Mouse (Mus musculus) thymus, adult 2 months (tissue): ENCODE measurements around the gene Morc2b. TPM values are rescaled to one million over a fixed set of nuclear protein-coding genes. Genes with fewer than 3 reads are reported as not detected.

Experiments
- DNase-seq: peaks from one replicate; pipeline ENCODE4 v3.0.0; 2021
- H3K27ac ChIP-seq: fragments of 200-500 bp; 2 replicates; pipeline ENCODE4 v1.5.1; 2012; ENCODE audit warnings: low read length, control low read depth; ENCODE audit not compliant: control insufficient read depth, insufficient read depth
- H3K27me3 ChIP-seq: fragments of 200-500 bp; 2 replicates; pipeline ENCODE4 v1.6.1; 2012; ENCODE audit warnings: mild to moderate bottlenecking, low read length, moderate library complexity, mixed read lengths; ENCODE audit not compliant: control insufficient read depth, insufficient read depth
- H3K36me3 ChIP-seq: fragments of 200-500 bp; 2 replicates; pipeline ENCODE4 v1.6.1; 2012; ENCODE audit warnings: mild to moderate bottlenecking, low read length, moderate library complexity; ENCODE audit not compliant: control insufficient read depth, insufficient read depth
- H3K4me1 ChIP-seq: fragments of 200-500 bp; replicated peaks from 2 replicates; pipeline ENCODE4 v1.6.1; 2012; ENCODE audit warnings: low read length; ENCODE audit not compliant: control insufficient read depth, insufficient read depth
- H3K4me3 ChIP-seq: fragments of 200-500 bp; 2 replicates; pipeline ENCODE4 v1.5.1; 2012; ENCODE audit warnings: mild to moderate bottlenecking, low read length, control low read depth, moderate library complexity; ENCODE audit not compliant: control insufficient read depth, insufficient read depth
- CTCF ChIP-seq: fragments of 200-500 bp; IDR thresholded peaks from 2 replicates; pipeline ENCODE4 v1.5.1; 2012; ENCODE audit warnings: mild to moderate bottlenecking, control low read depth, low read length, moderate library complexity, borderline replicate concordance; ENCODE audit not compliant: control insufficient read depth, poor library complexity, insufficient read depth; ENCODE audit errors: extremely low read depth
- POLR2A ChIP-seq: fragments of 200-500 bp; IDR thresholded peaks from 2 replicates; pipeline ENCODE4 v1.6.1; 2012; ENCODE audit warnings: mild to moderate bottlenecking, low read length, control low read depth, moderate library complexity; ENCODE audit not compliant: control insufficient read depth, poor library complexity, insufficient read depth; ENCODE audit errors: extremely low read depth
- WGBS: fragments of 180-500 bp; shearing (Covaris S2); methylation state at CpG from one replicate; pipeline ENCODE4 v1.1.7; 2018; 5-methylcytosine and 5-hydroxymethylcytosine counted together
- polyA plus RNA-seq: library from polyadenylated mRNA; depleted of rRNA; stranded (reverse); fragments of >200 nt; gene quantifications from 2 replicates; pipeline ENCODE4 v1.2.3, GENCODE M21; 2012; rRNA removed

Morc2b gene
- polyA plus RNA-seq, 1 experiment, result not detected

DNA sequence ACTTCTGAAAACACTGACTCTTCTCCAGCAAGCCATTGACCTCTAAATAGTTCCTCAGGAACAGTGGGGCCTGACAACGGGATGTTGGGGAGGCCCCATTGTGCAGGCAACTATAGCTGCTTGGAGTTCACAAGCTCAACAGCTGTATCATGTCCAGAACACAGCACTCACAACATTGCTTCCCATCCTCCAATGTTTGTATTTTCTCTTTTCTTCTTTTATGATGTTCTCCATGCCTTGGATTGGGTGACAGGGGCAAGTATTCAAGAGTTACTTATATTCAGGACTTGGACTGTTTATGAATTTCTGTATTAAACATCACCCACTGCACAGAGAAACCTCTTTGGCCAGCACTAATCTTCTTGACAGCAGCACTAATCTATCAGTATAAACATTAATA lies 47.9 kb downstream of the Morc2b start:
- no peak for DNase-seq
- H3K4me3 ChIP-seq, result no peak overlapping the region

DNA sequence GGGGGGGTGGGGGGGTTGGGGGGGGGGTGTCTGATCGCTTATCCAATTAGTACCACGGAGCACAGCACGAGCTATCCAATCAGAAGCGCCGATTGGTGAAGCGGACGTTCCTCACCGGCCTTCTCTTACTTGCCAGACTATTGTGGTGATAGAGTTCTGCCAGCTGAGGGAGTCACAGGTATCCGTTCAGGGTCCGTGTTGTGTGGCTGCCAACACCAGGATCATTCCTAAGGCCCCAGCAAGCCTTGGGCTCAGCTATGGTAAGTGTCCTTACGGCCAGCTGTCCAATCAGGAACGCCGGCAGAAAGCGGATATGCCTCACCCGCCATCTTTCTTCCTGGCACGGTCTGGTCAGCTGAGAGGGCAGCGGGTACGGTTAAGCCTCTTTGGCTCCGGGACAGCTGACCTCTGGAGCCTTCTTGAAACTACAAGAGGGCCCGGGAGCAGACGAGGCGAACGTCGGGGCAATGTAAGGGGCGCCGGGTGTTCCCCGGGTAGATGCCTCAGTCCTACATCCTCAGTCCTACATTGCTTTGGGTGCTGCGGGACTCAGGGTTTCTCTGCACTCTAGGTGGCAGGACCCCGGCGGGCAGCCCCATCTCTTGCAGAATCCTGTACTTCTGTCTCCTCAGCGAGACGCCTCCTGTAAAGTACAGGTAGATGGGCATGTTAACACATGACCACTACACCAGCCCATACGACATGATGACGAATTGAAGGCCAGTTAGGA lies 50.1 kb downstream of the Morc2b start, which contains the start of gene Zfp563:
Zfp563 (plus strand) TSS at position 91 of the 730 bp plus-strand sequence.
- DNase-seq, result peak; percentile 88
- no peaks in the 10 kb centered on the region for H3K27me3 ChIP-seq
- 7% methylated on average over 34 of the region's 34 CpGs for WGBS
- H3K36me3 ChIP-seq, result no peaks in the 10 kb centered on the region
- TF ChIP-seq POLR2A (no peak), CTCF (no peak)
- peak within 1 kb of the TSS; percentile 80 for H3K27ac ChIP-seq
- H3K4me3 ChIP-seq, result peak within 1 kb of the TSS; percentile 72
- H3K4me1 ChIP-seq, result peaks cover 5% of the 10 kb centered on the region; the same call in 1 of the 2 replicates

More for the DNA sequence above, 47.9 kb downstream of the Morc2b start:
- Histone ChIP-seq H3K36me3 (no peaks in the 10 kb centered on the region), H3K27ac (no peak overlapping the region), H3K27me3 (no peaks in the 10 kb centered on the region), H3K4me1 (peaks cover 5% of the 10 kb centered on the region; the same call in 1 of the 2 replicates)
- WGBS, result 97% methylated on average over 1 of the region's 1 CpGs
- TF ChIP-seq CTCF (no peak), POLR2A (no peak)

- no peaks in the 10 kb centered on the region for H3K36me3 ChIP-seq
- TF ChIP-seq CTCF (no peak), POLR2A (no peak)
- H3K4me1 ChIP-seq, result peaks cover 5% of the 10 kb centered on the region
- no peaks in the 10 kb centered on the region for H3K27me3 ChIP-seq
- WGBS, result 83% methylated on average over 1 of the region's 1 CpGs
- DNase-seq, result no peak
- H3K4me3 ChIP-seq, result no peak within 1 kb of the TSS
- H3K27ac ChIP-seq, result no peak within 1 kb of the TSS
Observed at GRCm38 (mm10) chr17:33067958-33068357, 71.5 kb downstream of the Morc2b start, which contains the start of gene 4921501E09Rik. Gene 4921501E09Rik (minus strand): TSS chr17:33068058.

Other genes with a start within 250 kb of the Morc2b start
- gene Zfp870, start 248.0 kb downstream of the Morc2b start, polyA plus RNA-seq, result 0.34 and 0.37 TPM in 2 replicates
- 0.23 and 1.6 TPM in 2 replicates for gene Cyp4f14, start 222.3 kb downstream of the Morc2b start, polyA plus RNA-seq
- gene Cyp4f13, start 192.3 kb downstream of the Morc2b start, polyA plus RNA-seq, result 38.7 and 39.0 TPM in 2 replicates
- 2.0 TPM in 2 replicates for gene Zfp472, start 173.9 kb downstream of the Morc2b start, polyA plus RNA-seq
- 4.9 and 6.4 TPM in 2 replicates for gene Zfp952, start 146.6 kb downstream of the Morc2b start, polyA plus RNA-seq
- 1.1 and 1.2 TPM in 2 replicates for gene Zfp763, start 106.3 kb downstream of the Morc2b start, polyA plus RNA-seq
- gene 4921501E09Rik, start 71.6 kb downstream of the Morc2b start, polyA plus RNA-seq, result not detected in 2 replicates
- 2.1 and 2.4 TPM in 2 replicates for gene Zfp563, start 50.4 kb downstream of the Morc2b start, polyA plus RNA-seq
- not detected in 2 replicates for gene Olfr55, start 28.8 kb upstream of the Morc2b start, polyA plus RNA-seq
- not detected in 2 replicates for gene Olfr239, start 51.6 kb upstream of the Morc2b start, polyA plus RNA-seq
- not detected in 2 replicates for gene Olfr1564, start 82.0 kb upstream of the Morc2b start, polyA plus RNA-seq
- gene Zfp955a, start 115.5 kb upstream of the Morc2b start, polyA plus RNA-seq, result 2.6 and 2.8 TPM in 2 replicates
- gene Olfr63, start 125.0 kb upstream of the Morc2b start, polyA plus RNA-seq, result not detected in 2 replicates
- 4.0 and 4.8 TPM in 2 replicates for gene Zfp955b, start 149.9 kb upstream of the Morc2b start, polyA plus RNA-seq
- gene Zfp81, start 219.2 kb upstream of the Morc2b start, polyA plus RNA-seq, result 2.6 TPM in 2 replicates